Mouse (Mus musculus) testis, adult 2 months (tissue): ENCODE results near the gene Tob2. TPM values are rescaled to one million over a fixed set of nuclear protein-coding genes. Genes with fewer than 3 reads are reported as not detected.

Experiments used
- H3K27ac ChIP-seq: fragments of 200-500 bp; 2 replicates; pipeline ENCODE4 v1.5.1; 2012; ENCODE audit warnings: low read depth, low read length; ENCODE audit not compliant: control insufficient read depth, insufficient read depth
- H3K27me3 ChIP-seq: fragments of 200-500 bp; 2 replicates; pipeline ENCODE4 v1.6.1; 2012; ENCODE audit warnings: mild to moderate bottlenecking, low read length, moderate library complexity; ENCODE audit not compliant: control insufficient read depth, insufficient read depth
- H3K36me3 ChIP-seq: fragments of 200-500 bp; 2 replicates; pipeline ENCODE4 v1.6.1; 2012; ENCODE audit warnings: mild to moderate bottlenecking, low read length; ENCODE audit not compliant: control insufficient read depth, insufficient read depth
- H3K4me1 ChIP-seq: fragments of 200-500 bp; 2 replicates; pipeline ENCODE4 v1.6.1; 2012; ENCODE audit warnings: low read length; ENCODE audit not compliant: control insufficient read depth, insufficient read depth
- H3K4me3 ChIP-seq: fragments of 200-500 bp; 2 replicates; pipeline ENCODE4 v1.5.1; 2012; ENCODE audit warnings: low read depth, mild to moderate bottlenecking, low read length, moderate library complexity, mixed read lengths; ENCODE audit not compliant: control insufficient read depth
- CTCF ChIP-seq: fragments of 200-500 bp; IDR thresholded peaks from 2 replicates; pipeline ENCODE4 v1.5.1; 2012; ENCODE audit warnings: low read depth, mild to moderate bottlenecking, inconsistent platforms, low read length, moderate library complexity; ENCODE audit not compliant: control insufficient read depth, insufficient read depth, insufficient replicate concordance
- POLR2A ChIP-seq: fragments of 200-500 bp; IDR thresholded peaks from 2 replicates; pipeline ENCODE4 v1.6.1; 2012; ENCODE audit warnings: low read depth, mild to moderate bottlenecking, inconsistent platforms, low read length, moderate library complexity; ENCODE audit not compliant: control insufficient read depth
- polyA plus RNA-seq: library from polyadenylated mRNA; depleted of rRNA; stranded (reverse); fragments of >200 nt; gene quantifications from 2 replicates; pipeline ENCODE4 v1.2.3, GENCODE M21; 2012

Tob2 gene
- polyA plus RNA-seq, 1 experiment: 7.3 TPM

- Histone ChIP-seq H3K27ac (no peak overlapping the region), H3K4me3 (no peak overlapping the region), H3K27me3 (no peaks in the 10 kb centered on the region), H3K36me3 (peaks cover 3% of the 10 kb centered on the region; the same call in 1 of the 2 replicates), H3K4me1 (no peaks in the 10 kb centered on the region; the same call in 1 of the 2 replicates)
- no peak for TF ChIP-seq CTCF
- no peak for TF ChIP-seq POLR2A
Measured at GRCm38 (mm10) chr15:81828426-81829207, 30.0 kb downstream of the Tob2 start.

- TF ChIP-seq CTCF (no peak), POLR2A (no peak)
- Histone ChIP-seq H3K27me3 (no peaks in the 10 kb centered on the region), H3K4me3 (peak overlapping the region; percentile 36; the same call in 1 of the 2 replicates), H3K36me3 (peaks cover 5% of the 10 kb centered on the region), H3K27ac (no peak overlapping the region), H3K4me1 (no peaks in the 10 kb centered on the region)
Measured at GRCm38 (mm10) chr15:81824832-81825231, 33.8 kb downstream of the Tob2 start.

GRCm38 (mm10) chr15:81822631-81823030 lies 36.0 kb downstream of the Tob2 start:
- no peak overlapping the region for H3K4me3 ChIP-seq
- peaks cover 5% of the 10 kb centered on the region for H3K36me3 ChIP-seq
- H3K4me1 ChIP-seq: no peaks in the 10 kb centered on the region
- H3K27me3 ChIP-seq: no peaks in the 10 kb centered on the region
- H3K27ac ChIP-seq: no peak overlapping the region
- TF ChIP-seq CTCF (no peak), POLR2A (no peak)

GRCm38 (mm10) chr15:81818404-81818803 lies 40.2 kb downstream of the Tob2 start:
- Histone ChIP-seq H3K4me1 (no peaks in the 10 kb centered on the region), H3K27me3 (no peaks in the 10 kb centered on the region), H3K36me3 (peaks cover 2% of the 10 kb centered on the region), H3K4me3 (no peak overlapping the region), H3K27ac (no peak overlapping the region)
- no peak for TF ChIP-seq CTCF
- no peak for TF ChIP-seq POLR2A

- Histone ChIP-seq H3K27me3 (no peaks in the 10 kb centered on the region), H3K27ac (no peak overlapping the region), H3K36me3 (no peaks in the 10 kb centered on the region; the same call in none of the 2 replicates), H3K4me1 (peaks cover 15% of the 10 kb centered on the region), H3K4me3 (no peak overlapping the region)
- TF ChIP-seq CTCF (no peak), POLR2A (no peak)
Measured at GRCm38 (mm10) chr15:81814716-81815370, 43.8 kb downstream of the Tob2 start.

- Histone ChIP-seq H3K27ac (no peak overlapping the region), H3K36me3 (no peaks in the 10 kb centered on the region; the same call in none of the 2 replicates), H3K4me1 (peaks cover 15% of the 10 kb centered on the region), H3K27me3 (no peaks in the 10 kb centered on the region), H3K4me3 (no peak overlapping the region)
- TF ChIP-seq POLR2A: no peak
- no peak for TF ChIP-seq CTCF
Measured at GRCm38 (mm10) chr15:81813986-81814705, 44.5 kb downstream of the Tob2 start.

GRCm38 (mm10) chr15:81812696-81813631 lies 45.6 kb downstream of the Tob2 start:
- Histone ChIP-seq H3K4me1 (peaks cover 15% of the 10 kb centered on the region), H3K36me3 (no peaks in the 10 kb centered on the region; the same call in none of the 2 replicates), H3K4me3 (no peak overlapping the region), H3K27ac (no peak overlapping the region), H3K27me3 (no peaks in the 10 kb centered on the region)
- TF ChIP-seq POLR2A (no peak), CTCF (no peak)
